Comparison of ENCODE assay signal across 18 mouse cellular contexts in the genomic region with DNA sequence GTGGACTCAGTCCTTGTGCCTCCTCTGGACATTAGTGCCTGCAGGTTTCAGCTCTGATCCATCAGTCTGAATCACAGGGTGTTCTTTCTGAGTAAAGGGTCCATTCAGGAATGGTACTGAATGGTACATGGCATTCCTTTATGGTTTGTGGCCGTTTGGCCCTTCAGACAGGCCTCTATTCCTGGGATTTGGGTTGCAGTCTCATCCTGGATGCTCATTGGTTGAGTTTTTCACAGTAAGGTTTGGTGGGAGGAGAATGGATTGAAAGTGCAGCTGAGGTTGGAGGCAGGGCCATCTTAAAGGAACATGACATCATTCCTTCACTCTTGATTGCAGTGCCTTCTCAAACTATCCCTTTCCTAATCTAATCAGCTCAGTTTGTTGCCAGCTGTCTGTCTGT.
DNase-seq lines count a peak whose midpoint lies in the region; ATAC-seq lines count a peak whose summit lies in the region.
"Had no signal": no experiment of that assay in that cellular context is flagged by ENCODE, and none has a peak within 500 bp of the region (broad histone marks: within the 10 kb centered on the region; RNA-seq: fewer than 3 reads in every experiment).

No protein-coding gene starts in this region.

- H3K36me3 ChIP-seq in forebrain, embryonic 15.5 days: peaks cover 36% of the 10 kb centered on the region
- H3K36me3 ChIP-seq in forebrain, embryonic 10.5 days (replicated peaks): peaks cover 99% of the 10 kb centered on the region
- peaks cover 39% of the 10 kb centered on the region for H3K36me3 ChIP-seq in hindbrain, embryonic 15.5 days
- H3K36me3 ChIP-seq in hindbrain, embryonic 12.5 days: peaks cover 87% of the 10 kb centered on the region
- H3K36me3 ChIP-seq in lung, embryonic 16.5 days (ENCODE audit: control insufficient read depth, insufficient read depth, low read length): peaks cover 9% of the 10 kb centered on the region
- H3K36me3 ChIP-seq in embryonic facial prominence, embryonic 13.5 days: peaks cover 74% of the 10 kb centered on the region

- 6% methylated on average over 1 of the region's 1 CpGs for WGBS in forebrain, embryonic 15.5 days
- WGBS in forebrain, embryonic 10.5 days: 32% methylated on average over 1 of the region's 1 CpGs
- WGBS in hindbrain, embryonic 15.5 days: 15% methylated on average over 1 of the region's 1 CpGs
- 12% methylated on average over 1 of the region's 1 CpGs for WGBS in hindbrain, embryonic 12.5 days
- WGBS in lung, embryonic 16.5 days: 23% methylated on average over 1 of the region's 1 CpGs
- 19% methylated on average over 1 of the region's 1 CpGs for WGBS in embryonic facial prominence, embryonic 13.5 days

- intact Hi-C loops in left cerebral cortex, postnatal 25 days (cut with DNase I): loop anchor here (10.0 kb wide), 1 partner anchor 1044 kb away; no protein-coding TSS in a partner anchor

- no peaks in the 10 kb centered on the region for H3K27me3 ChIP-seq in forebrain, embryonic 15.5 days
- no peaks in the 10 kb centered on the region for H3K27me3 ChIP-seq in forebrain, embryonic 10.5 days (ENCODE audit: poor library complexity, severe bottlenecking)
- no peaks in the 10 kb centered on the region for H3K27me3 ChIP-seq in hindbrain, embryonic 15.5 days
- H3K27me3 ChIP-seq in hindbrain, embryonic 12.5 days: no peaks in the 10 kb centered on the region
- no peaks in the 10 kb centered on the region for H3K27me3 ChIP-seq in lung, embryonic 16.5 days (ENCODE audit: control insufficient read depth, insufficient read depth, low read depth, low read length)
- no peaks in the 10 kb centered on the region for H3K27me3 ChIP-seq in embryonic facial prominence, embryonic 13.5 days
- H3K27me3 ChIP-seq: megakaryocyte, embryonic 14.5 days had no signal

- ATAC-seq in forebrain, embryonic 15.5 days (replicated peaks): no peak
- ATAC-seq in hindbrain, embryonic 15.5 days (ENCODE audit: low FRiP score, low read depth): no peak
- no peak for ATAC-seq in hindbrain, embryonic 12.5 days (ENCODE audit: low FRiP score)
- no peak for ATAC-seq in lung, embryonic 16.5 days (ENCODE audit: low read depth)
- ATAC-seq in embryonic facial prominence, embryonic 13.5 days (ENCODE audit: insufficient number of reproducible peaks, insufficient read depth, low FRiP score, low TSS enrichment, low read depth): no peak
- ATAC-seq: activated CD4-positive, CD25-positive, alpha-beta regulatory T cell, adult 4 months; liver, postnatal 0 days had no signal

- H3K9ac ChIP-seq in forebrain, embryonic 15.5 days (replicated peaks): no peak overlapping the region
- H3K9ac ChIP-seq in hindbrain, embryonic 15.5 days: no peak overlapping the region
- H3K9ac ChIP-seq in hindbrain, embryonic 12.5 days: no peak overlapping the region
- no peak overlapping the region for H3K9ac ChIP-seq in lung, embryonic 16.5 days (ENCODE audit: low read length)
- H3K9ac ChIP-seq in embryonic facial prominence, embryonic 13.5 days: no peak overlapping the region
- H3K9ac ChIP-seq: liver, postnatal 0 days had no signal

- DNase-seq in forebrain, embryonic 10.5 days (ENCODE audit: extremely low spot score, low spot score): no peak
- no peak for DNase-seq in lung, postnatal 4 days
- no peak for DNase-seq in left cerebral cortex, postnatal 25 days (ENCODE audit: low spot score in 2 of 2)
- DNase-seq: adrenal gland, postnatal 14 days; cerebellum, postnatal 36 days; kidney, adult 2 months; kidney, postnatal 14 days; liver, postnatal 0 days; spleen, adult 18-20 months; thymus, postnatal 14 days had no signal

- H3K9me3 ChIP-seq in forebrain, embryonic 15.5 days: no peaks in the 10 kb centered on the region
- no peaks in the 10 kb centered on the region for H3K9me3 ChIP-seq in forebrain, embryonic 10.5 days
- H3K9me3 ChIP-seq in hindbrain, embryonic 15.5 days: no peaks in the 10 kb centered on the region
- H3K9me3 ChIP-seq in hindbrain, embryonic 12.5 days (replicated peaks): no peaks in the 10 kb centered on the region
- H3K9me3 ChIP-seq in lung, embryonic 16.5 days (ENCODE audit: control insufficient read depth, low read length): no peaks in the 10 kb centered on the region
- H3K9me3 ChIP-seq in embryonic facial prominence, embryonic 13.5 days: no peaks in the 10 kb centered on the region
- H3K9me3 ChIP-seq: megakaryocyte, embryonic 14.5 days had no signal

- H3K4me1 ChIP-seq in forebrain, embryonic 15.5 days: peaks cover 21% of the 10 kb centered on the region
- peaks cover 5% of the 10 kb centered on the region for H3K4me1 ChIP-seq in forebrain, embryonic 10.5 days
- peaks cover 33% of the 10 kb centered on the region for H3K4me1 ChIP-seq in hindbrain, embryonic 15.5 days (replicated peaks)
- peaks cover 19% of the 10 kb centered on the region for H3K4me1 ChIP-seq in hindbrain, embryonic 12.5 days
- H3K4me1 ChIP-seq in lung, embryonic 16.5 days (replicated peaks; ENCODE audit: control insufficient read depth, insufficient read depth, low read length): peaks cover 32% of the 10 kb centered on the region
- H3K4me1 ChIP-seq in embryonic facial prominence, embryonic 13.5 days: peaks cover 47% of the 10 kb centered on the region

- no peak overlapping the region for H3K4me3 ChIP-seq in forebrain, embryonic 15.5 days
- H3K4me3 ChIP-seq in forebrain, embryonic 10.5 days: no peak overlapping the region
- no peak overlapping the region for H3K4me3 ChIP-seq in hindbrain, embryonic 15.5 days
- H3K4me3 ChIP-seq in hindbrain, embryonic 12.5 days: no peak overlapping the region
- no peak overlapping the region for H3K4me3 ChIP-seq in lung, embryonic 16.5 days (ENCODE audit: low read length)
- H3K4me3 ChIP-seq in embryonic facial prominence, embryonic 13.5 days: no peak overlapping the region
- H3K4me3 ChIP-seq: left cerebral cortex, adult 2 months; megakaryocyte, embryonic 14.5 days had no signal

- H3K4me2 ChIP-seq in forebrain, embryonic 15.5 days (replicated peaks): no peak overlapping the region
- H3K4me2 ChIP-seq in hindbrain, embryonic 15.5 days: no peak overlapping the region
- no peak overlapping the region for H3K4me2 ChIP-seq in hindbrain, embryonic 12.5 days (replicated peaks)
- no peak overlapping the region for H3K4me2 ChIP-seq in lung, embryonic 16.5 days (ENCODE audit: low read depth, low read length)
- H3K4me2 ChIP-seq in embryonic facial prominence, embryonic 13.5 days: no peak overlapping the region

- H3K27ac ChIP-seq in forebrain, embryonic 15.5 days (replicated peaks): peak overlapping the region; percentile 73; the same call in 1 of the 2 replicates
- H3K27ac ChIP-seq in forebrain, embryonic 10.5 days: no peak overlapping the region
- peak overlapping the region; percentile 18; the same call in 1 of the 2 replicates for H3K27ac ChIP-seq in hindbrain, embryonic 15.5 days (replicated peaks)
- no peak overlapping the region for H3K27ac ChIP-seq in hindbrain, embryonic 12.5 days
- peak overlapping the region; percentile 82 for H3K27ac ChIP-seq in lung, embryonic 16.5 days (ENCODE audit: low read length)
- H3K27ac ChIP-seq in embryonic facial prominence, embryonic 13.5 days: peak overlapping the region; percentile 71; the same call in 1 of the 2 replicates
- H3K27ac ChIP-seq: left cerebral cortex, adult 2 months had no signal

Comparison
In these comparisons a context has a peak if more than half of its experiments do, and no peak if none do; other contexts are left out.
1. H3K27ac ChIP-seq: peak in forebrain, embryonic 15.5 days (single experiment), hindbrain, embryonic 15.5 days (single experiment), lung, embryonic 16.5 days (single experiment) and embryonic facial prominence, embryonic 13.5 days (single experiment); none in forebrain, embryonic 10.5 days (single experiment) and hindbrain, embryonic 12.5 days (single experiment).